Mouse (Mus musculus): Measurements from ENCODE around the gene Tmem100. TPM values are rescaled to one million over a fixed set of nuclear protein-coding genes. Genes with fewer than 3 reads are reported as not detected.
A peak's percentile ranks its signal among the peaks of the same experiment; 100 is the strongest.

Gene Tmem100
- 0.62 and 0.66 TPM in 2 replicates for polyA plus RNA-seq (2012; rRNA removed)

DNA sequence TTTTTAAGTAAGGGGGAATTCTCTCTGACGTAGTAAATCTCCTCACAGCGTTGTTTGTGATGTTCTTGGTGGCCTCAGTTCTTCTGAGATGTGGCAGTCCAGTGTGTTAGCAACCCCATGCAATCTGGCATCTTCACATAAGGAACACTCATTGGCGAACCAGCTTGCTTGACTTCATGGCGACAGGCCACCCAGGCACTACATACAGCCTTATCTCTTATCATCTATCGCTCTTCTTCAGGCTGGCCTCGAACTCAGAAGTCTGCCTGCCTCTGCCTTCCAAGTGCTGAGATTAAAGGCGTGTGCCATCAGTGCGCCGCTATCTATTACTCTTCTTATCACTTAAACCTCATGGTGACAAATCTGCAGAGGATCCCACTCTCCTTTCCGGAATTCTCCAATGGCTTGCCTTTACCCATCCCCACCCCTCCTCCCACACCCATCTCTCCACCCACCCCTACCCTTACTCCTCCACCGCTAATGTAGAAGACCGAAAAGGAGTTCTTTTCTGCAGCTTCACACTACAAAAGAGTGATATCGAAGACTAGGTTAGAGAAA is at the start of gene Tmem100:
Gene Tmem100, plus strand, starts transcription at position 508 of the 558 bp plus-strand sequence.
- peaks cover 15% of the 10 kb centered on the region for H3K4me1 ChIP-seq (ENCODE audit: control insufficient read depth, insufficient read depth, insufficient read length, low read length)
- no peaks in the 10 kb centered on the region for H3K36me3 ChIP-seq (ENCODE audit: control insufficient read depth, insufficient read depth, low read length)
- H3K4me3 ChIP-seq (ENCODE audit: low read depth, low read length): peak within 1 kb of the TSS; percentile 52
- no peak for TF ChIP-seq CTCF (IDR thresholded peaks at IDR 0.05; ENCODE audit: extremely low read depth, insufficient read length, insufficient replicate concordance, low read depth, low read length)
- TF ChIP-seq POLR2A (IDR thresholded peaks at IDR 0.05; ENCODE audit: low read depth, low read length): no peak
- WGBS: 37% methylated on average over 13 of the region's 13 CpGs
- H3K27me3 ChIP-seq (ENCODE audit: control insufficient read depth, insufficient read depth, low read length): peaks cover 11% of the 10 kb centered on the region
- no peak within 1 kb of the TSS for H3K27ac ChIP-seq (ENCODE audit: insufficient read depth, low read depth, low read length)

DNA sequence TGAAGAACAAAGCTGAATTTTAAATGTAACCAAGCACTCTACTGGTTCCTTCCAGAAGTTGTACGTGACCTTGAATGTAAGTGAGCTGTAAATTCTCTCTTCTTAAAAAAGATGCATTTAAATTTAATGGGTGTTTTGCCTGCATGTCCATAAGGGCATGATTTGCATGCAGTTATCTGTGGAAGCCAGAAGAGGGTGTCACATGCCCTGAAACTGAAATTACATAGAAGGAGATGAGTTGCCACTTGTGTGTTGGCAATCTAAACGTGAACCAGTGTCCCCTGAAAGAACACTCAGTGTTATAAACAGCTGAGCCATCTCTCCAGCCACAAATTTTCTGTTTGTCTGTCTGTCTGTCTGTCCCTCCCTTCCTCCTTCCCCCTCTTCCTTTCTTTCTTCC is 47.2 kb upstream of the Tmem100 start:
- H3K27ac ChIP-seq (ENCODE audit: insufficient read depth, low read depth, low read length): no peak overlapping the region
- H3K4me1 ChIP-seq (ENCODE audit: control insufficient read depth, insufficient read depth, insufficient read length, low read length): peaks cover 2% of the 10 kb centered on the region; the same call in 1 of the 2 replicates
- H3K36me3 ChIP-seq (ENCODE audit: control insufficient read depth, insufficient read depth, low read length): no peaks in the 10 kb centered on the region
- no peaks in the 10 kb centered on the region for H3K27me3 ChIP-seq (ENCODE audit: control insufficient read depth, insufficient read depth, low read length)
- TF ChIP-seq CTCF (IDR thresholded peaks at IDR 0.05; ENCODE audit: extremely low read depth, insufficient read length, insufficient replicate concordance, low read depth, low read length): no peak
- TF ChIP-seq POLR2A (IDR thresholded peaks at IDR 0.05; ENCODE audit: low read depth, low read length): no peak
- H3K4me3 ChIP-seq (ENCODE audit: low read depth, low read length): no peak overlapping the region
- WGBS: 72% methylated on average over 2 of the region's 2 CpGs

DNA sequence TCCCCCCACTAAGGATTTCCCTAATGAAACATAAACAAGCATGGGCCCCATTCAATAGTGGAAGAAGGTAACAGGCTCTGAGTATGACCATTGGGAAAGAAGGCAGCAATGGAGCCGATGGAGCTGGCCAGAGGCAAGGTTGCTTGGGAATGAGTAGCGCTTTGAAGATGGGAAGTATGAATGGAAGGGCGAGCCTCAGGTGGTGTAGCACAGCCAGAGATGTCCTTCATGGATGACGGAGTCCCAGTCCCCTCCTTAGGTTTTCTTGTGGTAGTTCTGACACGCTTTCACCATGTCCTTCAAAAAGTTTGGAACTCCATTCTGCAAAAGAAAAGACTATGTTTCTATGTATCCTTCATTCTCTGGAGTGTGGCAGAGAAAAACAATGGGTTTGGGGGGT is 45.7 kb upstream of the Tmem100 start:
- WGBS: 96% methylated on average over 5 of the region's 5 CpGs
- Histone ChIP-seq H3K4me1 (ENCODE audit: control insufficient read depth, insufficient read depth, insufficient read length, low read length) (no peaks in the 10 kb centered on the region), H3K27ac (ENCODE audit: insufficient read depth, low read depth, low read length) (no peak overlapping the region), H3K36me3 (ENCODE audit: control insufficient read depth, insufficient read depth, low read length) (no peaks in the 10 kb centered on the region), H3K4me3 (ENCODE audit: low read depth, low read length) (no peak overlapping the region), H3K27me3 (ENCODE audit: control insufficient read depth, insufficient read depth, low read length) (no peaks in the 10 kb centered on the region)
- TF ChIP-seq CTCF (IDR thresholded peaks at IDR 0.05; ENCODE audit: extremely low read depth, insufficient read length, insufficient replicate concordance, low read depth, low read length) (no peak), POLR2A (IDR thresholded peaks at IDR 0.05; ENCODE audit: low read depth, low read length) (no peak)

DNA sequence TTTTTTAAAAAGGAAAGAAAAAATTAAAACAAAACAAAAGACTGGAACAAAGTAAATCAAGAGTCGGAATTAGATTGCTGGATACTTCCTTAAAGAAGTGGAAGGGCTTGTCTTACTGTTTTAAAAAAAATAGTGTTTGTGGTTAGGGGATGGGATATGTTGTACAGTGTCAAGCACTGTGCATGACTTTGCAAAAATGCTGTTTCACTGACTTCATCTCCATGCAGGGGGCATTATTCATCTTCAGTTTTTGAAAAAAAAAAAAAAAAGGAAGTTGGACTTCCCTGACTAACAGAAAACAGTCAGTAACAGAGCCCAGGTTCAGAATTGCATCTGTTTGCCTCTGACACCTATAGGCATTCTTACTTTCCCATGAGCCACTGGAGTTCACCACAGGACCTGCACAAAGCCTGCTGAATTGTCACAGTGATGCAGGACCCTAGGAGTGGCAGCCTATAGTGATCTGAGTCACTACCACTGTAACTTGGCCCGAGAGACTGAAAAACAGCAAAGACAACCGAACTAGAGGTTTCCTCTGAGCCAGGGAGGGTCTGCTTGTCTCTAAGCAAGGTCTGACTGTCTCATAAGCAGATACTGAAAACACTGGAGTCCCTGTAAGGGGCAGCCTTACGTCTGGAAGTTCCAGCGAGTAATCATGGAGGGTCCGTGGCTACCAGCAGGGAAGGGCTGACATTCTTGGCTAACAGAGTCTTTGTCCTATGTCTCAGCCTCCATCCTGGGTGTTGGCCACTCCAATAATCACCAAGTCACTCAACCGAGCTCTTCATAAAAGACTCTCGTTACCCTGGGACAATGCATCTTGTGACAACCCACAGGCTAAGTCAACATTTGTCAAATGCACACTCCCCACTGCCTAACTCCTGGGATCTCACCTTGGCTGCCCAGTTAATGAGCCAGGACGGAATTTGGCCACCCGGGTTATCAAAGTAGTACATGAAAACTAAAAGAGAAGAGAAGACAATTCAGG is 44.7 kb upstream of the Tmem100 start:
- TF ChIP-seq POLR2A (IDR thresholded peaks at IDR 0.05; ENCODE audit: low read depth, low read length) (no peak), CTCF (IDR thresholded peaks at IDR 0.05; ENCODE audit: extremely low read depth, insufficient read length, insufficient replicate concordance, low read depth, low read length) (no peak)
- no peak overlapping the region for H3K4me3 ChIP-seq (ENCODE audit: low read depth, low read length)
- WGBS: 79% methylated on average over 10 of the region's 10 CpGs
- H3K27ac ChIP-seq (ENCODE audit: insufficient read depth, low read depth, low read length): no peak overlapping the region
- H3K4me1 ChIP-seq (ENCODE audit: control insufficient read depth, insufficient read depth, insufficient read length, low read length): no peaks in the 10 kb centered on the region
- no peaks in the 10 kb centered on the region for H3K27me3 ChIP-seq (ENCODE audit: control insufficient read depth, insufficient read depth, low read length)
- H3K36me3 ChIP-seq (ENCODE audit: control insufficient read depth, insufficient read depth, low read length): no peaks in the 10 kb centered on the region

GRCm38 (mm10) chr11:89986516-89986915 is 43.6 kb upstream of the Tmem100 start:
- TF ChIP-seq POLR2A (IDR thresholded peaks at IDR 0.05; ENCODE audit: low read depth, low read length) (no peak), CTCF (IDR thresholded peaks at IDR 0.05; ENCODE audit: extremely low read depth, insufficient read length, insufficient replicate concordance, low read depth, low read length) (no peak)
- Histone ChIP-seq H3K4me1 (ENCODE audit: control insufficient read depth, insufficient read depth, insufficient read length, low read length) (no peaks in the 10 kb centered on the region), H3K27me3 (ENCODE audit: control insufficient read depth, insufficient read depth, low read length) (no peaks in the 10 kb centered on the region), H3K4me3 (ENCODE audit: low read depth, low read length) (no peak overlapping the region), H3K36me3 (ENCODE audit: control insufficient read depth, insufficient read depth, low read length) (no peaks in the 10 kb centered on the region), H3K27ac (ENCODE audit: insufficient read depth, low read depth, low read length) (no peak overlapping the region)
- WGBS: 93% methylated on average over 8 of the region's 8 CpGs

DNA sequence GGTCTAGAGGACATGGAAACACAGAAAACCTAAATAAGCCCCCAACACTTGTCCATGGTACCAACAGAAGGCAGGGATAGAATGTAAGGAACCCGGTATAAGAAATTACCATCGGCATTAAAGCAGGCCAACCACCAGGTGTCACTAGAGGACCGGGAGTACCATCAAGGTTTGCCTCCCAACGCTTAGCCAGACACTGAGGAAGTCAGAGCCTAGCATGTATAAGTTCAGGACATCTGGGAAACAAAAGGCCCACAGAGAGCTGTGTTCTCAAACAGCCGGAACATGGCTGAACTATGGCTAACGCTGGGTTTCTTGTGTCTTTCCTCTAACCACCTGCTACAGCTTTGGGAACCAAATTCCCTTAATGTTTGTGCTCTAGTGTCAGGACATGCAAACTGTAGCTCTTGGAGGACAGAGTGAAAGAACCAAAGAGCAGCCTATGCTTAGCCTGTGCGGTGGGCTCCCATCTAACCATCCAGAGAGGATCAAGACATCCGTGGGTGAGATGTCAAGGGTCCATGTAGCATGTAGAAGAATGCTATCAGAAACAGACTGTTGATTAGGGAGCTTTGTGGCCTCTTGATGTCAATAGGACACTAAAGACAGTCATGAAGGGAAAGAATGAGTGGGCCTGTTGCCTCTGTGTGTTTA is 41.1 kb upstream of the Tmem100 start:
- H3K27me3 ChIP-seq (ENCODE audit: control insufficient read depth, insufficient read depth, low read length): no peaks in the 10 kb centered on the region
- 22% methylated on average over 8 of the region's 8 CpGs for WGBS
- no peaks in the 10 kb centered on the region for H3K36me3 ChIP-seq (ENCODE audit: control insufficient read depth, insufficient read depth, low read length)
- no peak overlapping the region for H3K27ac ChIP-seq (ENCODE audit: insufficient read depth, low read depth, low read length)
- H3K4me1 ChIP-seq (ENCODE audit: control insufficient read depth, insufficient read depth, insufficient read length, low read length): no peaks in the 10 kb centered on the region
- no peak overlapping the region for H3K4me3 ChIP-seq (ENCODE audit: low read depth, low read length)
- TF ChIP-seq POLR2A (IDR thresholded peaks at IDR 0.05; ENCODE audit: low read depth, low read length): no peak
- TF ChIP-seq CTCF (IDR thresholded peaks at IDR 0.05; ENCODE audit: extremely low read depth, insufficient read length, insufficient replicate concordance, low read depth, low read length): peak; percentile 85; the same call in 1 of the 2 replicates

GRCm38 (mm10) chr11:89991661-89992060 is 38.5 kb upstream of the Tmem100 start:
- no peak overlapping the region for H3K4me3 ChIP-seq (ENCODE audit: low read depth, low read length)
- no peaks in the 10 kb centered on the region for H3K27me3 ChIP-seq (ENCODE audit: control insufficient read depth, insufficient read depth, low read length)
- no peak overlapping the region for H3K27ac ChIP-seq (ENCODE audit: insufficient read depth, low read depth, low read length)
- TF ChIP-seq POLR2A (IDR thresholded peaks at IDR 0.05; ENCODE audit: low read depth, low read length): no peak
- TF ChIP-seq CTCF (IDR thresholded peaks at IDR 0.05; ENCODE audit: extremely low read depth, insufficient read length, insufficient replicate concordance, low read depth, low read length): no peak
- H3K4me1 ChIP-seq (ENCODE audit: control insufficient read depth, insufficient read depth, insufficient read length, low read length): no peaks in the 10 kb centered on the region
- no peaks in the 10 kb centered on the region for H3K36me3 ChIP-seq (ENCODE audit: control insufficient read depth, insufficient read depth, low read length)
